Mouse (Mus musculus): ENCODE measurements around the gene Slc39a3.

DNA sequence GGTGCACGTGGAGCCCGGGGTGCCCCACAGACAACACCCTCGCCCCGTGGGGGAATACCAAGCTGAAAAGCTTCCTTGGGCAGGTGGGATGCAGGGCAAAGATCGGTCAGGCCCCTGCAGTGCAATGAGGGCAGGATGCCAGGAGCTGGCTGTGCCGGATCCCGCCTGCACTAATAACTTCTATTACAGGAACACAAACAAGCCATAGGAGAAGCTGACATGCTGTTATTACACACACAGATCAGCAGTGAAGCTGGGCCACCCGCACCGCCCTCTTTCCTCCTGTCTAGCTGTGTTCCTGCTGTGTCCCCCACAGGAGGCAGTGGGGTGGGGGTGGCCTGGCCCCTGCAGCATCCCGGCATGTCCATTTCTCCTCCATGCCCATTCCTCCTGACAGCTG is 8.2 kb downstream of the Slc39a3 start:
- TF ChIP-seq HCFC1 (IDR thresholded peaks at IDR 0.05; ENCODE audit: low read depth, low read length) (no peak), CTCF (IDR thresholded peaks at IDR 0.05 in 2 of 3, conservative IDR thresholded peaks at IDR 0.05 in 1 of 3; ENCODE audit: control insufficient read depth in 1 of 3, insufficient read depth in 1 of 3, low read depth in 2 of 3, low read length in 3 of 3, poor library complexity in 1 of 3, severe bottlenecking in 1 of 3) (no peak), MXI1 (IDR thresholded peaks at IDR 0.05; ENCODE audit: low read depth, low read length) (no peak), TCF12 (IDR thresholded peaks at IDR 0.05; ENCODE audit: low read depth, low read length) (no peak), POLR2A (IDR thresholded peaks at IDR 0.05; ENCODE audit: control insufficient read depth in 1 of 2, insufficient read depth in 1 of 2, low read depth in 1 of 2, low read length in 2 of 2, poor library complexity in 1 of 2) (no peak), POLR2AphosphoS2 (IDR thresholded peaks at IDR 0.05; ENCODE audit: low read length) (no peak), UBTF (IDR thresholded peaks at IDR 0.05; ENCODE audit: borderline replicate concordance, insufficient read depth, low read depth, low read length) (no peak)
